Mouse (Mus musculus): ENCODE results near the gene Snx18.
A peak's percentile ranks its signal among the peaks of the same experiment; 100 is the strongest.

Gene Snx18

DNA sequence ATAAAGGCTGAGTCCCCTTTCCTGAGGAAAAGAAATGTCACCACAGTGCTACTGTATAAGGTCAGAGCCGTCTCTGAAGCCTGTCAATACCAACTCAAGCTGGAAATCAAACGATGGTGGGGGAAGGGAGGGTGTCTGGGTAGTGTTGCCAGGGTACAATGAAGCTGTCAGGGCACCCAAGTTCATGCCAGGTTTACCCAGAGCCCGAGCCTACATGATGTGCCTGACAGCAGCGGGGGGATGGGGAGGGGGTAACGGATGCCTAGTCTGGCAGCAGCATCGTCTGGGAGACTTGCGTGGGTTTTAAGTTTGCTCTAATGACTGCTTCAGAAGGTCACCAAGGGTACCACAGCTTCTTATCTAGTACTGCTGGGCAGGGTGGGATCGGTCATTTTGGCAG is 23.1 kb downstream of the Snx18 start:
- DNase-seq (ENCODE audit: low read depth, low spot score) = no peak
- H3K36me3 ChIP-seq (ENCODE audit: control insufficient read depth, insufficient read depth, low read length, poor library complexity, severe bottlenecking) = peaks cover 3% of the 10 kb centered on the region; the same call in 1 of the 2 replicates
- H3K27me3 ChIP-seq (ENCODE audit: control insufficient read depth, insufficient read depth, low read length, poor library complexity, severe bottlenecking) = no peaks in the 10 kb centered on the region

DNA sequence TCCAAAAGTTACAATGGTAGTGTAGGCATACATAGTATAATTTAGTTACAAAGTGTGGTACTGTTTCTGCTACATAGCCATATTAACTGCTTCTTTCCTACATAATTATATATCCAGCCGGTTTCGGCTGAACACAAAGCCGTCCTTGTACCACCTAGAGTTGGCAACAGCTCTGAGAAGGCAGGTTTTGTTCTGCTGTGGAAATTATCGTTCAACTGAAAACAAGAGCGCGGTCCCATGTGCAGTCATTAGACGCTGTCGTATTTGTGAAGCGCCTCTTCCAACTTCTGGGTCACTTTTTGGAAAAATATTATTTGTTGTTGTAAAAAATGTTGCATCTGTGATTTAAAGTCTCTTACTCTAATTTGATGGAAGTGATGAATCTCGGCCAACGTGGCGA is 24.0 kb downstream of the Snx18 start:
- Histone ChIP-seq H3K27me3 (ENCODE audit: control insufficient read depth, insufficient read depth, low read length, poor library complexity, severe bottlenecking) (no peaks in the 10 kb centered on the region), H3K36me3 (ENCODE audit: control insufficient read depth, insufficient read depth, low read length, poor library complexity, severe bottlenecking) (peaks cover 3% of the 10 kb centered on the region; the same call in 1 of the 2 replicates)
- no peak for DNase-seq (ENCODE audit: low read depth, low spot score)

DNA sequence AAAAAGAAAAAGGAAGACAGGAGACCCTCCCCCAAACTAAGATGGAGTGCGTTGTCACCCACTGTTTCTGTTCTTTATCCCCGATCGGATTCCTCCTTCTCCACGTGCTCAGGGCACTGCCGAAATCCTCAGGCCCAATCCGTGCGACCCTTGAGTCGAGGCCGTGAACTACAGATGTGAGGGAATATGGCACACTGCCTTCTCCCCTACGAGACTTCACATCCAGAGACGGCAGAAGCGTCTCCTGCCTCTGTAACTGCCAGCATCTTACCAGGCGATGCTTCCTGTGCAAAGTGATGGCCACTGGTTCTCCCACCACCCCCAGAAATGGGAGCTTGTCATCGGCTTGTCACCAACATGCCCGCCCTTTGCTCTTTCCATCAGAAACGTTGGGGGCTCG is 24.7 kb downstream of the Snx18 start:
- no peaks in the 10 kb centered on the region for H3K27me3 ChIP-seq (ENCODE audit: control insufficient read depth, insufficient read depth, low read length, poor library complexity, severe bottlenecking)
- H3K36me3 ChIP-seq (ENCODE audit: control insufficient read depth, insufficient read depth, low read length, poor library complexity, severe bottlenecking) = peaks cover 3% of the 10 kb centered on the region; the same call in 1 of the 2 replicates
- DNase-seq (ENCODE audit: low read depth, low spot score) = no peak

DNA sequence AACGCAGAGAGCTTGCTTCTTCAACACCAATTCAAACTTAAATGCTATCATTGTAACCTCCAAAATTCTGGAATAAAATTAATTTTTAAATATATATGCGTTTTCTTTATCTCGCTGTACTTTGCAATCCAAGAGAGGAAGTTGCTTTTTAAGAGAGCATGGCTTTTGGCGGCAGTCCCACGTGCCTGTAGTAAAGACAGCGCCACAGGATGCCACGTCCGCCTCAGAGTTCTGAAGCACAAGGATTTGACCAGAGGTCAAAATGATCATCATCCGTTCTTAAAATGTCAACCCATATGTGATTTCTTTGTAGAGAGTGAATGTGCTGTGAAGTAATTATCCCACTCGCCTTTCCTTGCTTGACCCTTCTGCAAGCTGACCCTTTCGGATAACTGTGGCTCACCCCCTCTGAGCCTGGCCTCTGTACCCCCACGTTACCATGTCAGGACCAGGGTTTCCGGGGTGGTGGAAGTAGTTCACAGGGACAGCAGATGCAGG is 25.6 kb downstream of the Snx18 start:
- Histone ChIP-seq H3K36me3 (ENCODE audit: control insufficient read depth, insufficient read depth, low read length, poor library complexity, severe bottlenecking) (peaks cover 3% of the 10 kb centered on the region; the same call in 1 of the 2 replicates), H3K27me3 (ENCODE audit: control insufficient read depth, insufficient read depth, low read length, poor library complexity, severe bottlenecking) (no peaks in the 10 kb centered on the region)
- no peak for DNase-seq (ENCODE audit: low read depth, low spot score)

DNA sequence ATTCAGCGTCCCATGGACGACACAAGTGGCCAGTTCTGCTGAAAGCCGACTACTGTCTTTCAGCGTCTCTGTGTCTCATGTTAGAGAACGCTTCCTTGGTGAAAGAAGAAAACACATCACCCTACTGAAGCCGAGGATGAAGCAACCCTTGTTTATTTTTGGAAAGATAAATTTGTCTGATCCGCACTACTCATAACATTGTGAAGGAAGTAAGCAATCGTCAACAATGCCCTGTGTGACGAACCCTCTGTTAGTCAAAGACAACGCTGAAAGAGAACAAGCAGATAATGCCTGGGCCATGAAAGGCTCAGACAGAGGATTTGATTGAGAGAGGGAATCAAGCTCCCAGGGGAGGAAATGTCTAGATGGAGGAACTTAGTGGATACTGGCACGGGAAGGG is 27.0 kb downstream of the Snx18 start:
- no peak for DNase-seq (ENCODE audit: low read depth, low spot score)
- Histone ChIP-seq H3K36me3 (ENCODE audit: control insufficient read depth, insufficient read depth, low read length, poor library complexity, severe bottlenecking) (peaks cover 3% of the 10 kb centered on the region; the same call in 1 of the 2 replicates), H3K27me3 (ENCODE audit: control insufficient read depth, insufficient read depth, low read length, poor library complexity, severe bottlenecking) (no peaks in the 10 kb centered on the region)

DNA sequence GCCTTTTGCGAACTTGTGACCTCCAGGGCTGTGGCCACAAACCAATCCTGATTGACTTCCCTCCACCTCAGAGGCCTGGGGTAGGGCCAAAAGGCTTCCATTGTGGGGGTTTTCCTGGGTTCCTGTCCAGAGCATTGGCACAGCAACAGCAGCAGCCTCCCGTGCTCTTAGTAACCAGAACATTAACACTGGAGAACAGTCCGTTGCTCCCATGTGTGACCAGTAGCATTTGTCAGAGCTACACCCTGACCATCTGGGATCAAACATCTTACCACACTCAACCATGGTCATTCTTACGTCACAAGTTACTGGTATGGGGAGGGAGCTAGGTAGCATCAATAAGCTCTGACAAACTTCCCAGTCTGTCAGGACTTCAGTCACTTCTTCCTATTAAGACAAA is 28.1 kb downstream of the Snx18 start:
- DNase-seq (ENCODE audit: low read depth, low spot score) = no peak
- H3K36me3 ChIP-seq (ENCODE audit: control insufficient read depth, insufficient read depth, low read length, poor library complexity, severe bottlenecking) = peaks cover 3% of the 10 kb centered on the region; the same call in 1 of the 2 replicates
- H3K27me3 ChIP-seq (ENCODE audit: control insufficient read depth, insufficient read depth, low read length, poor library complexity, severe bottlenecking) = no peaks in the 10 kb centered on the region

DNA sequence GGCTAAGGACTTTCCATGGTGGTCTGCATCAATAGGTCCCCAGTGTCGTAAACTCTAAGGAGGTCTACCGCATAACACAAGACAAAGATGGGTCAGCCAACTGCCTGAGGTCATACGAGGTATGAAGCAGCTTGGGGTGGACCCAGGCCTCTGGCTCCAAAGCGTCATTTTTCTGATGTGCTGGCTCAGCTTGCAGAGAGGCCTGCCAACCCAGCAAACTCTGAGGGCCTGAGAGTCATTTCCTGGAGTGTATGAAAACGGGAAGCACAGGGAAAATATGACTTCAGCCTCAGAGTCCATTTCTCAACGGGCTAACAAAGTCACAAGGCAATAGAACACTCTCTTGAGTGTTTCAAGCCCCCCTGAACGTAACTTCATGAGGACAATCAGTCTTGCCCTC is 28.9 kb downstream of the Snx18 start:
- peaks cover 3% of the 10 kb centered on the region; the same call in 1 of the 2 replicates for H3K36me3 ChIP-seq (ENCODE audit: control insufficient read depth, insufficient read depth, low read length, poor library complexity, severe bottlenecking)
- no peaks in the 10 kb centered on the region for H3K27me3 ChIP-seq (ENCODE audit: control insufficient read depth, insufficient read depth, low read length, poor library complexity, severe bottlenecking)
- DNase-seq (ENCODE audit: low read depth, low spot score) = no peak

DNA sequence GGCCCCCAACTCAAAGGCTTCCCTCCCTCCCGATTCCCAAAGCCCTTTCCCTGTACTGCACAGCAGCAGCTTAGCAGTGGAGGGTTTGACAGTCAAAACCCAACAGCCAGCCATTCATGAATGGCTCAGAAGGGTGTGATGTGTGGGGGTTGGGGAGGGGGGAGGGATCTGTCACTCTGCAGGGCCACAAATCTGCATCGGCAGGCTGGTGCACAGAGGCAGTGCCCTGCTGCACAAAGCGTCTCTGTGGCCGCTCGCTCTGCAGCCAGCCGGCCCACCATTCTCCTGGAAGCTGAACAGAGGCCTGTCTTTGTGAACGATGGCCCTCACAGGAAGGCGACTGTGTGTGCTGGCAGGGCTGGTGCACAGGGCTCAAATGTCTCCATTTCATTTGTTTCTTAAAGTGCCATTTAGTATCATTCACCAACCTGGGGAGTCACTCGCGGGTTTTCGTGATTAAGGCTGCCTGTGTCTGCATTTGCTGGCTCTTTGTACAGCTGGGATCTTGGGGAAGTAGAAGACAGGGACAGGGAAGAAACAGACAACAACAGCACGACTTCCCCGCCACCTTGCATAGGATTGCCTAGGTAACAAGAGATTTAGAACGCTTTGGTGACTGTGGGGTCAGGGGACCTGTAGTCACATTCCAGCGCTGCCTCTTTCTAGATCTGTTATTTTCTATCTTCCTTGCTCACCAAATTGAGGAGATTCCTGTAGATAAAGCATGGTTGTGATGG is 31.0 kb downstream of the Snx18 start:
- H3K27me3 ChIP-seq (ENCODE audit: control insufficient read depth, insufficient read depth, low read length, poor library complexity, severe bottlenecking) = no peaks in the 10 kb centered on the region
- DNase-seq (ENCODE audit: low read depth, low spot score) = no peak
- H3K36me3 ChIP-seq (ENCODE audit: control insufficient read depth, insufficient read depth, low read length, poor library complexity, severe bottlenecking) = peaks cover under 1% of the 10 kb centered on the region; the same call in 1 of the 2 replicates

DNA sequence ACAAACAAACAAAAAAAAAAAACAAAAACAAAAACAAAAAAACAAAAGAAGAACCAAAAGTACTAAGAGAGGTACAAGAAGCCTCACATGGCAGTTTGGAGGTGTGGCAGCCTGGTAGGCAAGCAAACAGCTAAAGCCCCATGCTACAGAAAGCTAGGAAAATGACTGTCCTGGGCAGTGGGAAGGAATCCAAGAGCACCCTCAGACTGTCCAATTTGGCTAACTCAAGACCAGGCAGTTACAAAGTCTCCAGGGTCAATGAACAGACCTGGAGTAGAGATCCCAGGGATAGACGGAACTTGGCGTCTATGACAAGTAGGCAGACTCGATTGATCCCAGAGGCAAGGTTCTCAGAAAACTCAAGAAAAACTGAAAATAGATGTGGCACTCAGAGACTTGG is 32.8 kb downstream of the Snx18 start:
- no peaks in the 10 kb centered on the region for H3K27me3 ChIP-seq (ENCODE audit: control insufficient read depth, insufficient read depth, low read length, poor library complexity, severe bottlenecking)
- no peak for DNase-seq (ENCODE audit: low read depth, low spot score)
- H3K36me3 ChIP-seq (ENCODE audit: control insufficient read depth, insufficient read depth, low read length, poor library complexity, severe bottlenecking) = no peaks in the 10 kb centered on the region; the same call in 1 of the 2 replicates

DNA sequence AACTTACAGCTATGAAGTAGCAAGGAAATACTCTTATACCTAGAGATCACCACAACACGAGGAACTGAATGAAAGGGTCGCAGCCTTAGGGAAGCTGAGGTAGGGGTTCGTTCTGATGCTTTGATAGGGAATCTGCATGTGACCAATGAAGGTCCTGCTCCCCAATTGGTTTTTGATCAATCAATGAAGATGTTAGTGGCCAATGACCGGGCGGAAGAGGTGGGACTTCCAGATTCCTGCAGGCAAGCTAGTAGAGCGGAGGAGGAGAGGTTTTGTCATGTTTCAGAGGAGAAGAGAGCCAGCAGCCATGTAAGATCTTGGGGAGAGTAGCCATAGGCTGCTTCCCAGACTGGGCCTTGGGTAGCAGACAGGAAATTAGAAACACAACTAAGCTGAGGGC is 33.9 kb downstream of the Snx18 start:
- Histone ChIP-seq H3K27me3 (ENCODE audit: control insufficient read depth, insufficient read depth, low read length, poor library complexity, severe bottlenecking) (no peaks in the 10 kb centered on the region), H3K36me3 (ENCODE audit: control insufficient read depth, insufficient read depth, low read length, poor library complexity, severe bottlenecking) (no peaks in the 10 kb centered on the region)
- no peak for DNase-seq (ENCODE audit: low read depth, low spot score)

DNA sequence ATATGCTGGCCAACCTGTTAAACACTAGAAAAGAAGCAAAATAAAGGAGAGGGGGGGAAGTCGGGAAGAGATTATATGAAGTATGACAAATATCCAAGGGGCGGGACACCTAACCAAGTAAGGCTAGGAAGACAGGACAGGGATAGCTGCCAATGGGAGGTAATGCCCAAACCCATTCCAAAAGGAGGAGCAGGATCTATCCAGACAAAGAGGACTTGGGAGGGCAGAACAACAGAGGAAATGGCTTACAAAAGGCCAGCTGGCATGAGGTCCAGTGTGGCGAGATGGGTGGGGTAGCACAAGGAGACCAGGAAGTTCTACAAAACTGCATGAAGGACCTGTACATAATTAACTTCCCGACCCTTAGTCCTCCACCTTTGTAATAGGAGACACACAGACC is 34.8 kb downstream of the Snx18 start:
- no peaks in the 10 kb centered on the region for H3K27me3 ChIP-seq (ENCODE audit: control insufficient read depth, insufficient read depth, low read length, poor library complexity, severe bottlenecking)

DNA sequence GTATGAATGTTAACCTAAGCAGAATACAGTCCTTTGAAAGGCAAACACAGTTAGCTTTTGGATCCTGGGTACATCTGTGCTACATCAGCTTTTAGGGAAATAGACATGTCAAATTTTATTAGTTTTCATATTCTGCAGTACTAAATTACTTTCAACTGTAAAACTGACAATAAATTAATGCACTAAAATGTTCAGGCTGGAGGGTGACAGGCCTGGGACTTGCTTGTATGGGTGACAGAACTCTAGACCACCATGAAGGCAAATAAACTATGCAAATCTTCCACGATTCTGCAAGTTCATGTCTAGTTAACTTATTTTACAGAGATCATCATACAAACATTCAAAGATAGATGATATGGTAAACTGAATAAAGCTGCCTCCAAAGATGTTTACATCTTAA is 36.3 kb downstream of the Snx18 start:
- DNase-seq (ENCODE audit: low read depth, low spot score) = no peak
- H3K27me3 ChIP-seq (ENCODE audit: control insufficient read depth, insufficient read depth, low read length, poor library complexity, severe bottlenecking) = no peaks in the 10 kb centered on the region
- H3K36me3 ChIP-seq (ENCODE audit: control insufficient read depth, insufficient read depth, low read length, poor library complexity, severe bottlenecking) = no peaks in the 10 kb centered on the region

More for the DNA sequence above, 34.8 kb downstream of the Snx18 start:
- no peaks in the 10 kb centered on the region for H3K36me3 ChIP-seq (ENCODE audit: control insufficient read depth, insufficient read depth, low read length, poor library complexity, severe bottlenecking)
- DNase-seq (ENCODE audit: low read depth, low spot score) = no peak

DNA sequence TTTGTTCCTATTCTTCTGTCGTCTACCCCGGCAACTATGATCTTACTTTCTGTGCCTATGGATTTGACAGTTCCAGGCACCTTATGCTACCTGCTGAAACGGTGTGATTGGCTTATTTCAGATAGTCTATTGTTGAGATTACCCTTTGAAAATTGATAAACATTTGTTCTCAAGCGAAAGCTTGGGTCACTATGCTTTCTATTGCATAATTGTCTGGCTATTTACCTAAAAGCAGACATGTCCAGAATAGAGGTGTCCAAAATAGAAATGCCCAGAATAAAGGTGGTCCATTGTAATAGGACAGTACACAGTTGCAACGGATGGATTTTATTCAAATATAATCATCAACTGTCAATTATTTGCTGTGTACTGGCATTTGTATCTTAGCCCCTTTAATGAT is 36.9 kb downstream of the Snx18 start:
- no peaks in the 10 kb centered on the region for H3K27me3 ChIP-seq (ENCODE audit: control insufficient read depth, insufficient read depth, low read length, poor library complexity, severe bottlenecking)
- H3K36me3 ChIP-seq (ENCODE audit: control insufficient read depth, insufficient read depth, low read length, poor library complexity, severe bottlenecking) = no peaks in the 10 kb centered on the region
- DNase-seq (ENCODE audit: low read depth, low spot score) = no peak

DNA sequence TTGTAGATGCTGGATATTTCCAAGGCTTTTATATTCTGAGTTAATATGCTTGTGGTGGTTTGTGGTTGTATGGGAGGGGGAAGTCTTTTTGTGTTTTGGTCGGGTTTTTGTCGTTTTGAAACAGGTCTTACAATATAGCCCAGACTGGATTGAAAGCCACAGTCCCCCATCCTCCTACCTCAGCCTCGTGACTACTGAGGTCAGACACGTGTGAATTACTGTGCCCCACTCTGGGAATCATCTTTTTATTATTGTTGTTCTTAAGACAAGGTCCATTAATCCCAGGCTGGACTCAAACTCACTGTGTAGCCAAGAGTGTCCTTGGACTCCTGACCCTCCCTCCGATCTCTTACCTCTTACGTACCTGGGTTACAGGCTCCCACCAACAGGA is 38.0 kb downstream of the Snx18 start:
- peak; percentile 12 for DNase-seq (ENCODE audit: low read depth, low spot score)
- H3K27me3 ChIP-seq (ENCODE audit: control insufficient read depth, insufficient read depth, low read length, poor library complexity, severe bottlenecking) = no peaks in the 10 kb centered on the region
- no peaks in the 10 kb centered on the region for H3K36me3 ChIP-seq (ENCODE audit: control insufficient read depth, insufficient read depth, low read length, poor library complexity, severe bottlenecking)

DNA sequence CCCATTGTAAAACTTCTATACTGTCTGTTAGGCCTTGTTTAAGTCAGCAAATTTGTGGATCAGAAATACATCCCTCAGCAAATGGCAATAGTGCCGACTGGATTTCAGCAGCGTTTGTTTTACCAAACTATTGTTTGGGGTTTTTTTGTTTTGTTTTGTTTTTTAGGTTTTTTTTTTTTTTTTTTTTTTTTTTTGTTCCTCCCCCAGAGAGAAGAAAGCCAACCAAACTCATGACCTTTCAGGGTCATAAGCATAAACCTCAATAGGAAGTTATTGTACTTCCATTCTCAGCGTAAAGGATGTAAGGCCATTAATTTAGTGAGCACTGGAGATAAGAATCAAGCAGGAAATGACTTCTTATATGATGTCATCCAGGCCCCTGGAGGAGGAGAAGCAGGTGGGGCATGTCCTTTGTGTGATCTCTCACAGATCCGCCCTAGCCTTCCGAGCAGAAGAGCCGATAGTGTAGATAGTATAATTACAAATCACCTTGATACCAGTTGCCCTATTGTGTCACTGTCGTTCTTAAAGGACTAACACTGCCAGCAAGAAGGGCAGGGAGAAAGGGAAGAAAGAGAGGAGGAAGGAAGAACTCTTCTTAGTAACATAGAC is 38.5 kb downstream of the Snx18 start:
- peak; percentile 53 for DNase-seq (ENCODE audit: low read depth, low spot score)
- Histone ChIP-seq H3K27me3 (ENCODE audit: control insufficient read depth, insufficient read depth, low read length, poor library complexity, severe bottlenecking) (no peaks in the 10 kb centered on the region), H3K36me3 (ENCODE audit: control insufficient read depth, insufficient read depth, low read length, poor library complexity, severe bottlenecking) (no peaks in the 10 kb centered on the region)
